Mouse (Mus musculus): ENCODE measurements around the gene Rbms1.

- TF ChIP-seq POLR2A (IDR thresholded peaks at IDR 0.05; ENCODE audit: low read depth, low read length) (no peak), CTCF (IDR thresholded peaks at IDR 0.05; ENCODE audit: extremely low read depth, insufficient read depth, insufficient read length, insufficient replicate concordance) (no peak)
Observed at GRCm38 (mm10) chr2:60962001-60962670, 856 bp downstream of the Rbms1 start.
